Mouse (Mus musculus): ENCODE measurements around the gene Sirt7. TPM values are rescaled to one million over a fixed set of nuclear protein-coding genes. Genes with fewer than 3 reads are reported as not detected.

Gene Sirt7
- polyA plus RNA-seq, 1 experiment from 2014 or later, result 28.1 TPM

GRCm38 (mm10) chr11:120623961-120624679 is 920 bp downstream of the Sirt7 start:
- Histone ChIP-seq H3K27ac (ENCODE audit: low read length) (peak overlapping the region; percentile 76), H3K9me3 (replicated peaks; ENCODE audit: control insufficient read depth, low read length) (no peaks in the 10 kb centered on the region), H3K4me3 (ENCODE audit: low read length) (peak overlapping the region; percentile 99), H3K36me3 (ENCODE audit: control insufficient read depth, insufficient read depth) (peaks cover 20% of the 10 kb centered on the region), H3K4me1 (ENCODE audit: control insufficient read depth, insufficient read depth, low read length) (peaks cover 13% of the 10 kb centered on the region), H3K9ac (ENCODE audit: low read length) (peak overlapping the region; percentile 83), H3K4me2 (ENCODE audit: low read depth, low read length) (peak overlapping the region; percentile 100), H3K27me3 (ENCODE audit: control insufficient read depth, insufficient read depth, low read length) (no peaks in the 10 kb centered on the region)
- ATAC-seq (replicated peaks; ENCODE audit: extremely low read depth, insufficient read depth, low FRiP score), result peak; percentile 76
- WGBS, result 13% methylated on average over 30 of the region's 30 CpGs

- no peak for ATAC-seq (replicated peaks; ENCODE audit: extremely low read depth, insufficient read depth, low FRiP score)
- WGBS, result 88% methylated on average over 6 of the region's 6 CpGs
Observed at GRCm38 (mm10) chr11:120622805-120623204, 2.2 kb downstream of the Sirt7 start.

DNA sequence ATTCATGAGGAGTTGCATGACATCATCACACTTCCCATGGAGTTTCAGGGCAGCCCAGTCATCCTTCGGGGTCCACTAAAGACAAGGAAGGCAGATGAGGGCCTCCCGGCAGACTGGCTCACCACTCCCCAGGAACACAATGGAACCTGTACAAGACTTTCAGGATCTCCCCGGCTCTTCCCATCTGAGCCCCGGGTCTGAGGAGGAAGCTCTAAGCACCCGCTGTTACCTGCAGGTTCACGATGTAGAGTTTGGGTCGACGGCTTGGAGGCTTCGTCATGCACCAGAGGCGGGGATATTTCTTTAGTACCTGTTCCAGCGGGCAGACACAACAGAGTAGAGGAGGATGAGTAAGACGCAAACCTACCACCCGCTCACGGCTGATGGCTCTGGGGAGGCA is 4.8 kb downstream of the Sirt7 start:
- ATAC-seq (replicated peaks; ENCODE audit: extremely low read depth, insufficient read depth, low FRiP score), result no peak
- Histone ChIP-seq H3K36me3 (ENCODE audit: control insufficient read depth, insufficient read depth) (peaks cover 20% of the 10 kb centered on the region), H3K27ac (ENCODE audit: low read length) (no peak overlapping the region)

More at GRCm38 (mm10) chr11:120622805-120623204, 2.2 kb downstream of the Sirt7 start:
- Histone ChIP-seq H3K4me2 (ENCODE audit: low read depth, low read length) (no peak overlapping the region), H3K27me3 (ENCODE audit: control insufficient read depth, insufficient read depth, low read length) (no peaks in the 10 kb centered on the region), H3K4me1 (ENCODE audit: control insufficient read depth, insufficient read depth, low read length) (peaks cover 13% of the 10 kb centered on the region), H3K9ac (ENCODE audit: low read length) (no peak overlapping the region), H3K9me3 (replicated peaks; ENCODE audit: control insufficient read depth, low read length) (no peaks in the 10 kb centered on the region), H3K36me3 (ENCODE audit: control insufficient read depth, insufficient read depth) (peaks cover 19% of the 10 kb centered on the region), H3K27ac (ENCODE audit: low read length) (no peak overlapping the region), H3K4me3 (ENCODE audit: low read length) (no peak overlapping the region)

DNA sequence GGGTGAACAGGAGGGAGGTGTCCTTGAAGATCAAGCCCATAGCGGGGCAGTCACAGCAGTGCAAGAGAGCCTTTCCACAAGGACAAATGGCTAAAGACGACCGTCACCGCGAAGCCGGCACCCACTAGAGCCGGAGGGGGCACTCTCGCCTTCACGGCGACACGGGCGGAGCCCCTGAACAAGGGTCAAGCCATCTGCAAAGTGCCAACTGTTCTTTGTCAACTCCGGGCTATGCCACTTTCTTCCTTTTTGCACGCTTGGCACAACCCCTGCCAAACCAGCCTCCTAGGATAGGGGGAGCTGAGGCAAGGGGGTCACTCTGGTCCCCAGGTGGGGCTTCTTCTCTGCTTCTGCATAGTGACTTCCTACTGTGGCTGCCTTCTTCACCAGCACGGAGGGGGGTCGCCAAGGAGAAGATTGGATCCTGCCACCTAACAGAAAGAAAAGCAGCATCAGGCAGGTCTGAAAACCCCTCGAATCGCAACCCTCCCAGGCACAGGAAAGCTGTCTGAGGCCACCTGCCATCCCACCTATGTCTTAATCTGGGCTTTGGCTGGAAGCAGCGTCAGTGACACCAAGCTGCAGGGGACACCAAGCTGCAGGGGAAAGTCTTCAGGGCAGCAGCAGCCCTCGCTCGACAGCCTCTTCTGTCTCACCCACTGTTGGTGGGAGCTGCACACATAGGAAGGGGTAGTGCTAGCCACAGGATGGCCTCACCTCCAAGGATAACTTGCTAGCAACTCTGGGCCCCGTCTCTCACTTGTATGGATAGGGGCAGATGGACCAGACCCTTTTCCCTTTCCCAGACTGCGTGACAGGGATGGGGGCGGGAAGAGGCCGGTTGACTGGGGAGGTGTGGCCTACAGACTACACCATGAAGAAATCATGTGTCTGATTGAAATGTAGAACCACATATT is 6.2 kb downstream of the Sirt7 start:
- H3K9ac ChIP-seq (ENCODE audit: low read length), result no peak overlapping the region
- H3K27me3 ChIP-seq (ENCODE audit: control insufficient read depth, insufficient read depth, low read length), result no peaks in the 10 kb centered on the region
- H3K27ac ChIP-seq (ENCODE audit: low read length), result no peak overlapping the region
- H3K4me3 ChIP-seq (ENCODE audit: low read length), result no peak overlapping the region
- no peak for ATAC-seq (replicated peaks; ENCODE audit: extremely low read depth, insufficient read depth, low FRiP score)
- H3K36me3 ChIP-seq (ENCODE audit: control insufficient read depth, insufficient read depth), result peaks cover 23% of the 10 kb centered on the region
- WGBS, result 91% methylated on average over 25 of the region's 25 CpGs
- peaks cover 8% of the 10 kb centered on the region for H3K4me1 ChIP-seq (ENCODE audit: control insufficient read depth, insufficient read depth, low read length)
- H3K4me2 ChIP-seq (ENCODE audit: low read depth, low read length), result no peak overlapping the region
- no peaks in the 10 kb centered on the region for H3K9me3 ChIP-seq (replicated peaks; ENCODE audit: control insufficient read depth, low read length)

More for the DNA sequence above, 4.8 kb downstream of the Sirt7 start:
- H3K4me3 ChIP-seq (ENCODE audit: low read length), result no peak overlapping the region
- no peak overlapping the region for H3K9ac ChIP-seq (ENCODE audit: low read length)
- 90% methylated on average over 14 of the region's 14 CpGs for WGBS
- H3K4me2 ChIP-seq (ENCODE audit: low read depth, low read length), result no peak overlapping the region
- no peaks in the 10 kb centered on the region for H3K27me3 ChIP-seq (ENCODE audit: control insufficient read depth, insufficient read depth, low read length)
- H3K4me1 ChIP-seq (ENCODE audit: control insufficient read depth, insufficient read depth, low read length), result peaks cover 14% of the 10 kb centered on the region
- no peaks in the 10 kb centered on the region for H3K9me3 ChIP-seq (replicated peaks; ENCODE audit: control insufficient read depth, low read length)

- H3K27ac ChIP-seq (ENCODE audit: low read length), result peak within 1 kb of the TSS; percentile 76
- under 1% methylated on average over 56 of the region's 56 CpGs for WGBS
- H3K4me3 ChIP-seq (ENCODE audit: low read length), result peak within 1 kb of the TSS; percentile 84
- H3K27me3 ChIP-seq (ENCODE audit: control insufficient read depth, insufficient read depth, low read length), result no peaks in the 10 kb centered on the region
- peaks cover 7% of the 10 kb centered on the region for H3K4me1 ChIP-seq (ENCODE audit: control insufficient read depth, insufficient read depth, low read length)
- peak within 1 kb of the TSS; percentile 85 for H3K9ac ChIP-seq (ENCODE audit: low read length)
- peak; percentile 94 for ATAC-seq (replicated peaks; ENCODE audit: extremely low read depth, insufficient read depth, low FRiP score)
- peak within 1 kb of the TSS; percentile 76 for H3K4me2 ChIP-seq (ENCODE audit: low read depth, low read length)
- peaks cover 25% of the 10 kb centered on the region for H3K36me3 ChIP-seq (ENCODE audit: control insufficient read depth, insufficient read depth)
- no peaks in the 10 kb centered on the region for H3K9me3 ChIP-seq (replicated peaks; ENCODE audit: control insufficient read depth, low read length)
Observed at GRCm38 (mm10) chr11:120617519-120618112, 7.4 kb downstream of the Sirt7 start, which contains the start of gene Pcyt2. Gene Pcyt2 (minus strand): TSS chr11:120617936.

DNA sequence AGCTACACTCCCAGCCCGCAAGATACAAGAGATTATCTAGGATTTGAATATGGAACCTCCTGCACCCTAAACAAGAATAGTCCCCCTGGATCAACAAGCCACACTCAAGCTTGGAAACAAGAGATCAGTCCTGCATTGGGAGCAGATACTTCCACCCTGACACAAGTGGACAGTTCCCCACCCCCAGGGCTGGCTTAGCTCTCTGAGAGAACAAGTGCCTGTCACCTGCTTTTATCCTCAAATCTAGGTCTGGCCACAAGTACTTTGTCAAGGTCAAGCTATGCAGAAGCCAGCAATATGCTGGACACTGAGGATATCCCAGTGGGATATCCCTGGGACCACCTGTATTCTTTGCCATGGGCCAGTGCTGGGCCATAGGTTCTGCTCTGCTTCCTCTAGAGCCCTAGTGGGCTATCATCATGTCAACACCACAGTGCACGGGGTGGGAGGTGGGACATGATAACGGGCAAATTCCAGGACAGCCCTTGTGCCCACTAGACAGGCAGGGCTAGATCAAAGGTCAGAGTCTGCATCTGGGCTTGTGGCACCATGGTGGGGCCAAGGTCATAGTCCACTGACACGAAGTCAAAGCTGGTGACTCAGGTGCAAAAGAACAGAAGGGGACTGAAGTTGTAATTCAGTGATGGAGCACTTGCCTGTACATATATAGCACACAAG is 8.3 kb downstream of the Sirt7 start:
- no peak for ATAC-seq (replicated peaks; ENCODE audit: extremely low read depth, insufficient read depth, low FRiP score)
- Histone ChIP-seq H3K9me3 (replicated peaks; ENCODE audit: control insufficient read depth, low read length) (no peaks in the 10 kb centered on the region), H3K36me3 (ENCODE audit: control insufficient read depth, insufficient read depth) (peaks cover 21% of the 10 kb centered on the region), H3K4me1 (ENCODE audit: control insufficient read depth, insufficient read depth, low read length) (peaks cover 7% of the 10 kb centered on the region), H3K9ac (ENCODE audit: low read length) (peak overlapping the region; percentile 85), H3K4me3 (ENCODE audit: low read length) (peak overlapping the region; percentile 84), H3K4me2 (ENCODE audit: low read depth, low read length) (peak overlapping the region; percentile 76), H3K27me3 (ENCODE audit: control insufficient read depth, insufficient read depth, low read length) (no peaks in the 10 kb centered on the region), H3K27ac (ENCODE audit: low read length) (peak overlapping the region; percentile 76)
- WGBS, result 32% methylated on average over 4 of the region's 4 CpGs

GRCm38 (mm10) chr11:120615606-120616203 is 9.3 kb downstream of the Sirt7 start:
- ATAC-seq (replicated peaks; ENCODE audit: extremely low read depth, insufficient read depth, low FRiP score), result no peak
- Histone ChIP-seq H3K27me3 (ENCODE audit: control insufficient read depth, insufficient read depth, low read length) (no peaks in the 10 kb centered on the region), H3K27ac (ENCODE audit: low read length) (no peak overlapping the region), H3K9me3 (replicated peaks; ENCODE audit: control insufficient read depth, low read length) (no peaks in the 10 kb centered on the region), H3K4me1 (ENCODE audit: control insufficient read depth, insufficient read depth, low read length) (peaks cover 7% of the 10 kb centered on the region), H3K36me3 (ENCODE audit: control insufficient read depth, insufficient read depth) (peaks cover 17% of the 10 kb centered on the region), H3K9ac (ENCODE audit: low read length) (no peak overlapping the region), H3K4me3 (ENCODE audit: low read length) (no peak overlapping the region), H3K4me2 (ENCODE audit: low read depth, low read length) (no peak overlapping the region)
- 89% methylated on average over 11 of the region's 11 CpGs for WGBS

GRCm38 (mm10) chr11:120615167-120615566 is 9.9 kb downstream of the Sirt7 start:
- WGBS, result 92% methylated on average over 6 of the region's 6 CpGs
- Histone ChIP-seq H3K4me3 (ENCODE audit: low read length) (no peak overlapping the region), H3K9ac (ENCODE audit: low read length) (no peak overlapping the region), H3K36me3 (ENCODE audit: control insufficient read depth, insufficient read depth) (peaks cover 16% of the 10 kb centered on the region), H3K9me3 (replicated peaks; ENCODE audit: control insufficient read depth, low read length) (no peaks in the 10 kb centered on the region), H3K4me2 (ENCODE audit: low read depth, low read length) (no peak overlapping the region), H3K27me3 (ENCODE audit: control insufficient read depth, insufficient read depth, low read length) (no peaks in the 10 kb centered on the region), H3K27ac (ENCODE audit: low read length) (no peak overlapping the region), H3K4me1 (ENCODE audit: control insufficient read depth, insufficient read depth, low read length) (peaks cover 7% of the 10 kb centered on the region)
- no peak for ATAC-seq (replicated peaks; ENCODE audit: extremely low read depth, insufficient read depth, low FRiP score)

Data from heart, embryonic 16.5 days (tissue).